Mouse (Mus musculus) intestine, embryonic 15.5 days (tissue): ENCODE data around the gene Olfr1153. TPM values are rescaled to one million over a fixed set of nuclear protein-coding genes. Genes with fewer than 3 reads are reported as not detected.

Experiments
- ATAC-seq: fragments of 200-750 bp; cut with Nextera tagmentation; 2 replicates; pipeline ENCODE4 v1.8.0; 2017; ENCODE audit warnings: moderate TSS enrichment, moderate library complexity
- H3K27ac ChIP-seq: fragments of 300-500 bp; sonication (generic); 2 replicates; pipeline ENCODE4 v1.5.1; 2015; ENCODE audit warnings: mild to moderate bottlenecking, inconsistent platforms
- H3K27me3 ChIP-seq: fragments of 300-500 bp; sonication (generic); replicated peaks from 2 replicates; pipeline ENCODE4 v1.6.1; 2015; ENCODE audit warnings: inconsistent platforms
- H3K36me3 ChIP-seq: fragments of 300-500 bp; sonication (generic); 2 replicates; pipeline ENCODE4 v1.6.1; 2015; ENCODE audit warnings: inconsistent platforms
- H3K4me1 ChIP-seq: fragments of 300-500 bp; sonication (generic); replicated peaks from 2 replicates; pipeline ENCODE4 v1.6.1; 2015; ENCODE audit warnings: inconsistent platforms
- H3K4me2 ChIP-seq: fragments of 300-500 bp; sonication (generic); replicated peaks from 2 replicates; pipeline ENCODE4 v1.6.1; 2015; ENCODE audit warnings: mild to moderate bottlenecking, inconsistent platforms
- H3K4me3 ChIP-seq: fragments of 300-500 bp; sonication (generic); replicated peaks from 2 replicates; pipeline ENCODE4 v1.5.1; 2015; ENCODE audit warnings: inconsistent platforms
- H3K9ac ChIP-seq: fragments of 300-500 bp; sonication (generic); 2 replicates; pipeline ENCODE4 v1.6.1; 2015; ENCODE audit warnings: inconsistent platforms
- H3K9me3 ChIP-seq: fragments of 300-500 bp; sonication (generic); 2 replicates; pipeline ENCODE4 v1.6.1; 2016; ENCODE audit warnings: inconsistent platforms
- WGBS: fragments of 180-500 bp; shearing (Covaris S2); methylation state at CpG from one replicate; pipeline ENCODE4 v1.1.7; 2015; 5-methylcytosine and 5-hydroxymethylcytosine counted together
- polyA plus RNA-seq: library from polyadenylated mRNA; unstranded; fragments of >200 nt; fragmentation: Nextera tagmentation; extraction: Ambion mirVana; gene quantifications from 2 replicates; pipeline ENCODE4 v1.2.1, GENCODE M21; 2015

The Olfr1153 gene
- not detected in 2 replicates for polyA plus RNA-seq

DNA sequence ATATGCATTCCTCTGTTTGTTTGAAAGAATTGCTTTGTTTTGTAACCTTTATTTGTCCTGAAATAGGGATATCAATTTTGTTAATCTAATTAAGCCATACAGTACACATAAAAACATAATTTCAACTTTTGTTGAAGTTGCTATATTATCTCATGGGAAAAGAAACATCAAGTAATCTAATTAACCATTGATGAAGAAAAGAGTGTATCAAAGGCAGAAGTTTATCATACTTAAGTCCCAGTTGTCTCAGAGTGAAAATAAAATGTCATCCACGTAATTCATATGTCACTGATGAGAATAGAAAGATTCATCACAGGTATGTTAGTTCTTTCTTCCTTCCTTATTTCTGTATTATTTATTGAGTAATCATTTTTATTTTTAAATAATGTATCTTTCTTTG, at the start of gene Olfr1153:
TSS of gene Olfr1153 (plus strand) at position 301 of the 400 bp plus-strand sequence.
- Histone ChIP-seq H3K27me3 (no peaks in the 10 kb centered on the region), H3K9me3 (no peaks in the 10 kb centered on the region), H3K9ac (no peak within 1 kb of the TSS), H3K4me1 (no peaks in the 10 kb centered on the region), H3K27ac (no peak within 1 kb of the TSS), H3K36me3 (no peaks in the 10 kb centered on the region), H3K4me2 (no peak within 1 kb of the TSS), H3K4me3 (no peak within 1 kb of the TSS)
- ATAC-seq = no peak
- 70% methylated on average over 1 of the region's 1 CpGs for WGBS

DNA sequence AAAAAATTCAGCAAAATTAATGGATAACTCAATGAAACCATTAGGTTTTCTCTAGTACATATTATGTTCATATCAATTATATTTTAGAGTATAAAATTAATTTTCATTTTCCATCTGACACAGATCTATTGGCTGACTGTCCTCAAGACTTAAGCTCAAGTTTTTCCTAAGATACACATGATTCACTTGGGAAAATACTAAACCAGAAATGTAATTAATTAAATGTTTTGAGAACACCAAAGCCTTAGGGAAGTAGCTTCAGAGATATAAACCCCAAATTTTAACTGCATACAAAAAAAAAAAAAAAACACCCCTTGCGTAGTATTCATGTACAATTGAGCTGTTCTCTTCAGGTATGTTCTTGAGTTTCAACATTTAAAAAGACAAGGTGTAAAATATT, 39.2 kb upstream of the Olfr1153 start, which contains the start of gene Olfr1151:
TSS of gene Olfr1151 (plus strand) at position 301 of the 400 bp plus-strand sequence.
- no peak within 1 kb of the TSS for H3K4me3 ChIP-seq
- WGBS = 94% methylated on average over 1 of the region's 1 CpGs
- no peak within 1 kb of the TSS for H3K4me2 ChIP-seq
- H3K9ac ChIP-seq = no peak within 1 kb of the TSS
- no peaks in the 10 kb centered on the region for H3K27me3 ChIP-seq
- H3K27ac ChIP-seq = no peak within 1 kb of the TSS
- no peaks in the 10 kb centered on the region for H3K36me3 ChIP-seq
- no peak for ATAC-seq
- H3K9me3 ChIP-seq = no peaks in the 10 kb centered on the region
- H3K4me1 ChIP-seq = no peaks in the 10 kb centered on the region

DNA sequence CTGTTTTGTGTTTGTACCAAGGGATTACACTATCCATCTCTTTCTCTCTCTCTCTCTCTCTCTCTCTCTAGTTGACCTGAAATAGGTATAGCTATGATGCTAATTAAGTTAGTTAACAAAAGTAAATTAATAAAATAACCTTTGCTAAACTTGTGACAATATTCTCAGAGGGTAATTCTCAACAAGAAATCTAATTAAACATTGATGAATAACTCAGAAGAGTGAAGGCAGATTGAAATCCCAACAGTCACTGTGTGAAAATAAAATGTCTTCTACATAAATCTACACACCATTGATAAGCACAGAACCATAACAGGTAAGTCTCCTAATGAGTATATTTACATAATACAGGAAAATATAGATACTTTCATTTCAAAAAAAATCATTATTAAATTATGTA, 28.6 kb upstream of the Olfr1153 start, which contains the start of gene Olfr1152:
TSS of gene Olfr1152 (plus strand) at position 301 of the 400 bp plus-strand sequence.
- ATAC-seq = no peak
- Histone ChIP-seq H3K4me3 (no peak within 1 kb of the TSS), H3K9me3 (no peaks in the 10 kb centered on the region), H3K4me1 (no peaks in the 10 kb centered on the region), H3K27ac (no peak within 1 kb of the TSS), H3K36me3 (no peaks in the 10 kb centered on the region), H3K27me3 (no peaks in the 10 kb centered on the region), H3K4me2 (no peak within 1 kb of the TSS), H3K9ac (no peak within 1 kb of the TSS)

DNA sequence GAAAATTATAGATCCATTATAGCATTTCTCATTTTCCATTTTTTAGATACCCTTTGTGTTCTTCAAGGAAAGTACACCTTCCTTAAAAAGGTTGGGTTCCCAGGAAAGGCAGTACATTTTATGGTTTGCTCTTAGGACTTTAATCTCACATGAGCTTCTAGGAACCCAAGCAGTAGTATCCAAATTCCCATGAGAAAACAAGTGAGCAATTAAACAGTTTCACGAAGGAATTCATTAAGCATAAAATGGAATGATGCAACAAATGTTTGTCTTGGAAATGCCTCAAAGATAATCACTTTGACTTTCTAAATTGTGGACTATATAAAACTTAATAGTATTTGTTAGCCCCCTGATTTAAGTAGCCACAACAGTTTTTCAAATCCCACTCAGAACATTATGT, 10.3 kb downstream of the Olfr1153 start, which contains the start of gene Olfr1154:
TSS of gene Olfr1154 (minus strand) at position 101 of the 400 bp plus-strand sequence.
- no peak within 1 kb of the TSS for H3K4me2 ChIP-seq
- H3K9ac ChIP-seq = no peak within 1 kb of the TSS
- H3K9me3 ChIP-seq = no peaks in the 10 kb centered on the region
- H3K27me3 ChIP-seq = no peaks in the 10 kb centered on the region
- H3K4me1 ChIP-seq = no peaks in the 10 kb centered on the region
- WGBS = 80% methylated on average over 1 of the region's 1 CpGs
- no peak within 1 kb of the TSS for H3K4me3 ChIP-seq
- no peak within 1 kb of the TSS for H3K27ac ChIP-seq
- no peak for ATAC-seq
- H3K36me3 ChIP-seq = no peaks in the 10 kb centered on the region

DNA sequence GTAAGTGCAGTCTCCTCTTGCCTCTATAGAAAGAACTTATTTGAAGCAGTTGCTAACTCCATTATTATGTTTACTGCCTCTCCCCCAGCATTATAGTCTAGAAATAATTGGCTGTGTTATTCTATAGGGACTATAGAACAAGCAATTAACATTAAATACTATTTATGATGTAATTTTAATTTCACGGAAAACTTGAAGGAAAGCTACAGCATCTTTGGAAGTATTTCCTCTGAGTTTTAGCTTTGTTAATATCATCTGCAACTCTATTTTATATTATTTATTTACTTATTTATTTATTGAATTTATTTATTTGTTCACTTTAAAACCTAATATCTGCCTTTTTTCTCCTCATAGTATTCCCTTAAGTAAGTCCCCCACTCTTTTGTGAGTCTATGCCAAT, 50.3 kb downstream of the Olfr1153 start, which contains the start of gene Olfr1155:
TSS of gene Olfr1155 (minus strand) at position 101 of the 400 bp plus-strand sequence.
- no peaks in the 10 kb centered on the region for H3K36me3 ChIP-seq
- no peak within 1 kb of the TSS for H3K4me3 ChIP-seq
- no peaks in the 10 kb centered on the region for H3K9me3 ChIP-seq
- no peaks in the 10 kb centered on the region for H3K27me3 ChIP-seq
- no peak within 1 kb of the TSS for H3K27ac ChIP-seq
- no peaks in the 10 kb centered on the region for H3K4me1 ChIP-seq
- no peak within 1 kb of the TSS for H3K4me2 ChIP-seq
- WGBS = 98% methylated on average over 1 of the region's 1 CpGs
- ATAC-seq = no peak
- H3K9ac ChIP-seq = no peak within 1 kb of the TSS

Other genes starting within 250 kb of the Olfr1153 start
- gene Olfr1133, start 247.6 kb upstream of the Olfr1153 start, polyA plus RNA-seq = not detected in 2 replicates
- not detected in 2 replicates for gene Olfr1134, start 236.5 kb upstream of the Olfr1153 start, polyA plus RNA-seq
- not detected in 2 replicates for gene Olfr1135, start 221.3 kb upstream of the Olfr1153 start, polyA plus RNA-seq
- gene Olfr1136, start 201.0 kb upstream of the Olfr1153 start, polyA plus RNA-seq = not detected in 2 replicates
- not detected in 2 replicates for gene Olfr1137, start 181.8 kb upstream of the Olfr1153 start, polyA plus RNA-seq
- not detected in 2 replicates for gene Olfr1138, start 155.0 kb upstream of the Olfr1153 start, polyA plus RNA-seq
- gene Olfr1140, start 151.2 kb upstream of the Olfr1153 start, polyA plus RNA-seq = not detected in 2 replicates
- not detected in 2 replicates for gene Olfr1141, start 141.0 kb upstream of the Olfr1153 start, polyA plus RNA-seq
- gene Olfr152, start 115.5 kb upstream of the Olfr1153 start, polyA plus RNA-seq = not detected in 2 replicates
- not detected in 2 replicates for gene Olfr1143, start 94.4 kb upstream of the Olfr1153 start, polyA plus RNA-seq
- not detected in 2 replicates for gene Olfr1145, start 85.1 kb upstream of the Olfr1153 start, polyA plus RNA-seq
- not detected in 2 replicates for gene Olfr1148, start 64.4 kb upstream of the Olfr1153 start, polyA plus RNA-seq
- gene Olfr1150-ps1, start 51.0 kb upstream of the Olfr1153 start, polyA plus RNA-seq = not detected in 2 replicates
- gene Olfr1151, start 39.1 kb upstream of the Olfr1153 start, polyA plus RNA-seq = not detected in 2 replicates
- not detected in 2 replicates for gene Olfr1152, start 28.5 kb upstream of the Olfr1153 start, polyA plus RNA-seq
- gene Olfr1154, start 10.2 kb downstream of the Olfr1153 start, polyA plus RNA-seq = not detected in 2 replicates
- not detected in 2 replicates for gene Olfr1155, start 50.2 kb downstream of the Olfr1153 start, polyA plus RNA-seq
- gene Olfr1156, start 58.1 kb downstream of the Olfr1153 start, polyA plus RNA-seq = not detected in 2 replicates
- gene Olfr1157, start 73.3 kb downstream of the Olfr1153 start, polyA plus RNA-seq = not detected in 2 replicates
- gene Olfr74, start 79.7 kb downstream of the Olfr1153 start, polyA plus RNA-seq = not detected in 2 replicates
- gene Olfr1158, start 95.2 kb downstream of the Olfr1153 start, polyA plus RNA-seq = not detected in 2 replicates
- gene Olfr1160, start 113.3 kb downstream of the Olfr1153 start, polyA plus RNA-seq = not detected in 2 replicates
- gene Olfr1161, start 127.8 kb downstream of the Olfr1153 start, polyA plus RNA-seq = not detected in 2 replicates
- gene Olfr73, start 142.7 kb downstream of the Olfr1153 start, polyA plus RNA-seq = not detected in 2 replicates
- not detected in 2 replicates for gene Olfr1162, start 156.2 kb downstream of the Olfr1153 start, polyA plus RNA-seq
- not detected in 2 replicates for gene Olfr1163, start 176.9 kb downstream of the Olfr1153 start, polyA plus RNA-seq
- gene Olfr1164, start 199.0 kb downstream of the Olfr1153 start, polyA plus RNA-seq = not detected in 2 replicates
- gene Olfr1166, start 233.3 kb downstream of the Olfr1153 start, polyA plus RNA-seq = not detected in 2 replicates